Mouse (Mus musculus): ENCODE data around the gene Tekt4.

DNA sequence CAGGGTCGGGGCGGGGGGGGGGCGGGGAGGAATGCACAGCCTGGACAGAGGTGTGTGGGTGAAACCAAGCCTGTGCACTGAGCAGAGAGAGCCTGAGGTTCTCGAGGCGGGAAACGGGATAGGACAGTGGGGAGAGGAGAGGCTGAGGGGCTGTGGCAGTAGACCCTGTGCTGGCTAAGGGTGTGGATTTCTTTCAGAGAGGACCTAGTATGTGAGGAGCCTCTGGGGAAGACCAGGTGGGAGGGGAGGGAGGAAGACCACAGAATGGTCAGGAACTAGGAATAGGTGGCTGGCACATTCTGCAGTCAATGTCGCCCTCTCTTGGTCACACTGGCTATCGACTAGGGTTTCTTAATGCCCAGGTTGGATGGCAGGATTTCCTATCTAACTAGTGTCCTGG, 15.4 kb downstream of the Tekt4 start:
- TF ChIP-seq POLR2A (IDR thresholded peaks at IDR 0.05; ENCODE audit: borderline replicate concordance, insufficient read depth, low read length) (no peak), CTCF (IDR thresholded peaks at IDR 0.05; ENCODE audit: borderline replicate concordance, insufficient read depth, low read depth, low read length) (peak; percentile 97)

All from cerebellum, adult 2 months (tissue).